Mouse (Mus musculus): ENCODE measurements around the gene Tango6. TPM values are rescaled to one million over a fixed set of nuclear protein-coding genes. Genes with fewer than 3 reads are reported as not detected.
"Not testable (repeated sequence)": the region's sequence is repeated elsewhere in the genome, so short reads cannot be mapped to it uniquely, and the experiment has no call there.

Tango6 gene
- polyA plus RNA-seq, 1 experiment = 7.3 TPM

- Histone ChIP-seq H3K36me3 (ENCODE audit: control insufficient read depth, insufficient read depth) (no peaks in the 10 kb centered on the region), H3K79me2 (ENCODE audit: control insufficient read depth, insufficient read depth) (no peaks in the 10 kb centered on the region), H3K4me3 (ENCODE audit: insufficient read depth, poor library complexity, severe bottlenecking) (no peak overlapping the region), H3K79me3 (ENCODE audit: low read depth) (no peaks in the 10 kb centered on the region), H3ac (ENCODE audit: control insufficient read depth, insufficient read length, low read depth) (peak overlapping the region; percentile 48), H3K27me3 (ENCODE audit: control insufficient read depth, insufficient read depth, insufficient read length) (peaks cover 10% of the 10 kb centered on the region)
- no peak for TF ChIP-seq FOSL1 (IDR thresholded peaks at IDR 0.05; ENCODE audit: insufficient read depth, low read length, poor library complexity, severe bottlenecking)
- no peak for TF ChIP-seq MAX (IDR thresholded peaks at IDR 0.05)
- TF ChIP-seq MYOD1 (IDR thresholded peaks at IDR 0.05; ENCODE audit: control insufficient read depth, insufficient read length, low read depth) = no peak
- no peak for TF ChIP-seq USF1 (IDR thresholded peaks at IDR 0.05; ENCODE audit: low read depth)
- TF ChIP-seq MYOG (IDR thresholded peaks at IDR 0.05; ENCODE audit: control insufficient read depth, extremely low read depth, insufficient read length) = no peak
These were observed 189.1 kb downstream of the Tango6 start for GRCm38 (mm10) chr8:106871931-106872371.

GRCm38 (mm10) chr8:106872454-106873034, 189.7 kb downstream of the Tango6 start:
- peaks cover 10% of the 10 kb centered on the region for H3K27me3 ChIP-seq (ENCODE audit: control insufficient read depth, insufficient read depth, insufficient read length)

GRCm38 (mm10) chr8:106880121-106880707, 197.3 kb downstream of the Tango6 start:
- H3ac ChIP-seq (ENCODE audit: control insufficient read depth, insufficient read length, low read depth) = no peak overlapping the region
- H3K4me3 ChIP-seq (ENCODE audit: insufficient read depth, poor library complexity, severe bottlenecking) = no peak overlapping the region
- H3K79me3 ChIP-seq (ENCODE audit: low read depth) = peaks cover 4% of the 10 kb centered on the region
- TF ChIP-seq FOSL1 (IDR thresholded peaks at IDR 0.05; ENCODE audit: insufficient read depth, low read length, poor library complexity, severe bottlenecking) (no peak), USF1 (IDR thresholded peaks at IDR 0.05; ENCODE audit: low read depth) (no peak), MYOG (IDR thresholded peaks at IDR 0.05; ENCODE audit: control insufficient read depth, extremely low read depth, insufficient read length) (no peak), MYOD1 (IDR thresholded peaks at IDR 0.05; ENCODE audit: control insufficient read depth, insufficient read length, low read depth) (no peak), MAX (IDR thresholded peaks at IDR 0.05) (no peak), CTCF (IDR thresholded peaks at IDR 0.05; ENCODE audit: control insufficient read depth, insufficient read depth, insufficient read length) (no peak), CEBPB (IDR thresholded peaks at IDR 0.05; ENCODE audit: low read depth) (no peak)
- peaks cover 22% of the 10 kb centered on the region for H3K79me2 ChIP-seq (ENCODE audit: control insufficient read depth, insufficient read depth)
- no peaks in the 10 kb centered on the region for H3K27me3 ChIP-seq (ENCODE audit: control insufficient read depth, insufficient read depth, insufficient read length)
- H3K36me3 ChIP-seq (ENCODE audit: control insufficient read depth, insufficient read depth) = peaks cover 73% of the 10 kb centered on the region

More at GRCm38 (mm10) chr8:106872454-106873034, 189.7 kb downstream of the Tango6 start:
- Histone ChIP-seq H3K79me2 (ENCODE audit: control insufficient read depth, insufficient read depth) (no peaks in the 10 kb centered on the region), H3ac (ENCODE audit: control insufficient read depth, insufficient read length, low read depth) (no peak overlapping the region), H3K36me3 (ENCODE audit: control insufficient read depth, insufficient read depth) (peaks cover 5% of the 10 kb centered on the region), H3K4me3 (ENCODE audit: insufficient read depth, poor library complexity, severe bottlenecking) (no peak overlapping the region), H3K79me3 (ENCODE audit: low read depth) (no peaks in the 10 kb centered on the region)
- no peak for TF ChIP-seq MAX (IDR thresholded peaks at IDR 0.05)
- no peak for TF ChIP-seq MYOD1 (IDR thresholded peaks at IDR 0.05; ENCODE audit: control insufficient read depth, insufficient read length, low read depth)
- TF ChIP-seq FOSL1 (IDR thresholded peaks at IDR 0.05; ENCODE audit: insufficient read depth, low read length, poor library complexity, severe bottlenecking) = no peak
- TF ChIP-seq CEBPB (IDR thresholded peaks at IDR 0.05; ENCODE audit: low read depth) = no peak
- no peak for TF ChIP-seq CTCF (IDR thresholded peaks at IDR 0.05; ENCODE audit: control insufficient read depth, insufficient read depth, insufficient read length)
- no peak for TF ChIP-seq USF1 (IDR thresholded peaks at IDR 0.05; ENCODE audit: low read depth)
- no peak for TF ChIP-seq MYOG (IDR thresholded peaks at IDR 0.05; ENCODE audit: control insufficient read depth, extremely low read depth, insufficient read length)

GRCm38 (mm10) chr8:106884094-106884493, 201.2 kb downstream of the Tango6 start:
- H3K4me3 ChIP-seq (ENCODE audit: insufficient read depth, poor library complexity, severe bottlenecking); H3K27me3 ChIP-seq (ENCODE audit: control insufficient read depth, insufficient read depth, insufficient read length); H3ac ChIP-seq (ENCODE audit: control insufficient read depth, insufficient read length, low read depth): not testable (repeated sequence)
- Histone ChIP-seq H3K36me3 (ENCODE audit: control insufficient read depth, insufficient read depth) (peaks cover 77% of the 10 kb centered on the region), H3K79me3 (ENCODE audit: low read depth) (peaks cover 39% of the 10 kb centered on the region), H3K79me2 (ENCODE audit: control insufficient read depth, insufficient read depth) (peaks cover 61% of the 10 kb centered on the region)

- Histone ChIP-seq H3K36me3 (ENCODE audit: control insufficient read depth, insufficient read depth) (peaks cover 71% of the 10 kb centered on the region), H3K79me2 (ENCODE audit: control insufficient read depth, insufficient read depth) (peaks cover 69% of the 10 kb centered on the region), H3K79me3 (ENCODE audit: low read depth) (peaks cover 48% of the 10 kb centered on the region)
- not testable (repeated sequence) for H3ac ChIP-seq (ENCODE audit: control insufficient read depth, insufficient read length, low read depth); H3K27me3 ChIP-seq (ENCODE audit: control insufficient read depth, insufficient read depth, insufficient read length); H3K4me3 ChIP-seq (ENCODE audit: insufficient read depth, poor library complexity, severe bottlenecking)
These were observed 202.0 kb downstream of the Tango6 start for GRCm38 (mm10) chr8:106884826-106885400.

Data from C2C12 (cell line).